Mouse (Mus musculus): ENCODE measurements at regions not wholly inside any gene's neighbourhood (a gene's known extent, or its start where the extent isn't known, plus 50 kb on each side); places are given as distances from the start of the nearest gene placed in this dataset.

DNA sequence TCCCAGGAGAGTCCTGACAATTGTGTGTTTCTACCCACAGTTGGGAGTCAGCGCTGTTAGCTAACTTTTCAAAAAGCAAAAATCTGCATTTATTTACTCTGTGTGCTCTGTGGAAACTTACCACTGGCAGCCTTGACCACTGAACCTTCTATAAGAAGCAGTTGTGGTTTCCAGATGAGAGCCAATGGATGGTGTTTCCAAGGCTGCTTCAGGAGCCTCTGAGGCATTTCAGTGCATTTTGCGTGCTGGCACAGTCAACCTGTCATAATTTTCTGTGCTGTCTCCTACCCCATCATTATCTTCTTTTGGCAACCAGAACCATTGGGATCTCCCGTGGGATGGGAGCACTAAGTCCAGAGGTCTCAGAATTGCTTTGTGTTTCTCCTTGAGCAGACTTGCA lies 60.3 kb downstream of the 4930544G11Rik start:
- ATAC-seq, result no peak

GRCm38 (mm10) chr6:66023531-66023930 lies 71.1 kb downstream of the 4930544G11Rik start:
- ATAC-seq, result no peak

DNA sequence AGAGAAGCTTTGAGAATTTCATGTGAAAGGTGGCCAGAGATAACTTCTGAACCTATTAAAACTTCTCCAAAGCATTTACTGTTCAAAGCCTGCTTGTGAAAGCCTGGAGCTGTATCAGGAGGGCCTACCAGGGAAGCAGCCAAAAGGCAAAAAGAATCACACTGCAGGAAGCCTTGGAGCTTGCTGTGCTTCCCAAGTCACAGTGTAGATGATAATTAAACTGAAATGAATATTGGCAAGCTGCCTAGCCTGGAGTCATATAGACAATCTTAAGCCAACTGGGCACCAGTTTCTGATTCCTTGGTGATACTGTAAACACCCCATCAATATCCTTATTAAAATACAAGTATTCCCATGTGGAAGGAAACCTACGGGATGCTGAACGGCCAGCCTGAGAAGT lies 84.4 kb downstream of the 4930544G11Rik start:
- no peak for ATAC-seq

GRCm38 (mm10) chr6:66051852-66052251 lies 99.4 kb downstream of the 4930544G11Rik start:
- no peak for ATAC-seq

- ATAC-seq, result no peak
Observed at GRCm38 (mm10) chr6:66052386-66052785, 100.0 kb downstream of the 4930544G11Rik start.

GRCm38 (mm10) chr6:66053197-66053596 lies 100.8 kb downstream of the 4930544G11Rik start:
- ATAC-seq, result no peak

DNA sequence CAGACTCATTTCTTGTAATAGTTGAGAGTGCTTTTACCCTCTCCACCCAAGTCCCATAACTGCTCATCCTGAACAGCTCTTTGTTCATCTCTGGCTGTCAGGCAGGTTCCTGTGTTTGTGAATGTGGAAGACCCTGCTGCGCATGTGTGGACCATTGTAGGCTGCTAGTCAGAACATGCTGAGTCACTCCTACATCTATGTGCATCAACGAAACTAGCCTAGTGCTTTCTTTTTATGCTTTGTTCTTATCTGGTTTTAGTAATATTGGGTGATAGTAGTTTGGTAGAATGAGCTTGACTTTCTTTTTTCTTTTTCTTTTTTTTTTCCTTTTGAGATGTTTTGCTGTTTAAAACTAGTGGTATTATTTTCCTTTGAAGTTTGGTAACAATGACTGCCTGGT lies 116.5 kb downstream of the 4930544G11Rik start:
- no peak for ATAC-seq

GRCm38 (mm10) chr6:66077445-66077844 lies 125.0 kb downstream of the 4930544G11Rik start:
- no peak for ATAC-seq

- ATAC-seq, result no peak
Observed at GRCm38 (mm10) chr6:66078769-66079168, 126.4 kb downstream of the 4930544G11Rik start.

DNA sequence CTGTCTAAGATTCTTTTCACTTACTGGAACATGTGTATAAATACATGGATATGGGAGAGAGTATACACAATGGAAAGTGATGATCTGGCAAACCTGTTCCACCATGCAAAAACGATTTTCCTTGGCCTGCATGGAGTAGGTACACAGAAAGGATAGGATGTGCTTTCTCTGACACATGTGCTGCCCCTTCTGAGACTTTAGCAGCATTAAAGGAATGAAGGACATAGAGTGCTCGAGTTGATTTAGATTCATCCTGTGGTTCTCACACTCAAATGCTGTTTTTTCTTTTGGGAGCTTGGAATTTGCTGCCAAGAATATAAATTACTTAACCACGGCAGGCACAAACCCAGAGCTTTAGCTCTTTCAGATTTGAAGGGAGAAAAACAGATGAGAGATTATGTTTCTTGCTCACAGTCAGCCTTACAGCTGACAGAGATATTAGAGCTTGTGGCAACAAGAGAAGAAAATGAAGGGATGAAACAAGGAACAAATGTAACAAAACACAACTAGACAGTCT lies 149.2 kb downstream of the 4930544G11Rik start:
- no peak for ATAC-seq

GRCm38 (mm10) chr6:66114366-66114765 lies 162.0 kb downstream of the 4930544G11Rik start:
- ATAC-seq, result no peak

DNA sequence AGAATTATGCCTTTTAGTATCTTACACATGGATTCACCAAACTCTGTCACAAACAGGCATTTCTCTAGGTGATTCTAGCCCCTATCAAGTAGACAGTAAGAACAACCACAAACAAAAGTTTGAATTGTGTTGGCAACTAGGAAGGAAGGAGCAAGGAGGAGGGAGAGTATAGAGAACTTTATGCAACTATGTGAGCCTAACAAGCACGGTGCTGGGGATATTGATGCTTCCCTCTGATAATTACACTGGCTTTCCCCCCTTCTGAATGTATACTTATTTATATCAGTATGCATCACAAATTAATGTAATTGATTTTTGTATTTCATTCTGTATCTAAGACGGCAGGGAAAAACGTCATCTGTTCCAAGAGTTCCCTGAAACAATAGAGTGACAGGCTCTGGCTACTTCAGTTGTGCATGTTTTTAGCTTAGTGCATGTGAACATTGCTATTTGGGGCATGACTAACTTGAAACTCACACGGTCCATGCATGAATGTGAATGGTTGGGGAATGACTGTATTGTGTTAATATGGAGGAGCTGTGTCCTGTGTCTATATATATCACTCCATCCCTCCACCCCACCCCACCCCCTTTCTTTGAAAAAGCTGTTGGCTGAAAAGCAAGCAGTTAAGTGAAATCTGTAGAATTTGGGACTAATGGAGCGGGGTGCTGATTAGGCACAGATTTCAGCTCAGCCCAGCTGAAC lies 169.2 kb downstream of the 4930544G11Rik start:
- no peak for ATAC-seq

DNA sequence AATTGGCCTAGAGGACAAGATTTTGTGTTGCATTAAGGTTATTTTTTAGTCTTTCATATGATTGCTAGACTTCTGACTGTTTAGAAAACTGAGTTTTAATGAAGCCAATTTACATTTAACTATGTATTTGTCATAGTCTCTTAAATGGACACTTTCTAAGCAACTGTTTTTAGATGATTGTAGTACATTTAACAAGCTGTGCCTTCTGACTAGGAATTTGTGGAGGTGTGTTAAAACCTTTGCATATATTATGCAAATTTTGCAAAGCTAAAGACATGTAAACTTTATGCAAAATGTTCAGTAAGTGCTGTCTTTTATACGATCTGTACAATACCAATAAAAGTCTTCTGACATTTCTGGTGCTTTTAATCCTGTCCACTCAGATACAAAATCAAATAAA lies 171.9 kb downstream of the 4930544G11Rik start:
- ATAC-seq, result no peak

GRCm38 (mm10) chr6:66151786-66152185 lies 199.4 kb downstream of the 4930544G11Rik start:
- no peak for ATAC-seq

- no peak for ATAC-seq
Observed at GRCm38 (mm10) chr6:66154831-66155230, 202.4 kb downstream of the 4930544G11Rik start.

- ATAC-seq, result no peak
Observed at GRCm38 (mm10) chr6:66160805-66161204, 208.4 kb downstream of the 4930544G11Rik start.

- ATAC-seq, result no peak
Observed at GRCm38 (mm10) chr6:66168913-66169312, 216.5 kb downstream of the 4930544G11Rik start.

- no peak for ATAC-seq
Observed at GRCm38 (mm10) chr6:66197990-66198389, 245.6 kb downstream of the 4930544G11Rik start.

DNA sequence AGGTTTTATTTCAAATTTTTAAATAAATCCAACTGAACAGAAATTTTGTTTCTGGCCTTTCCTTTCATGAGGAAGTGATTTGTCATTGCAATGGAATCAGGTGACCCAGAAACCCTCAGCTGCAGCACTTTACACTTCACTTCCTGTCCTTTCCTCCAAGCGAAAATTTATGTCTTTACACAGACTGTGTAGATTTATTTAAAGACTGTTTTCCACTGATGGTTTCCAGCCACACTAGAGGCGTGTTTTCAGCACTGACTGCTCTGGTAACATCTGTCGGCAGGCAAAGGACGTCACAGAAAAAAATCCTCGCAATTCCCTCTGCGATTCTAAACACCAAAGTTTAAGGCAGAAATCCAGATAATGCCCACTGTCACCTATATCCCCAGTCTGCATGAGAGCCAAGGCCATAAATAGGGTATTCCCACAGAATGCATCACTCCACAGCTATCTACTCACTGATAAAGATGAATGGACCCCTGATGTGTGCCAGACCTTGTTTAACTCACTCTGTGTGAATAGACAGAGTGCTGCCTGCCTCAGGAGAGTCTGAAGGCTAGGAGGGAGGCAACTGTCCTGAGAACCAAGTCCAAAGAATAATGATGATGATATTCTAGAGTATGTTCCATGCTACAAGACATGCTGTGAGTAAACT lies 247.9 kb downstream of the 4930544G11Rik start:
- ATAC-seq, result no peak

DNA sequence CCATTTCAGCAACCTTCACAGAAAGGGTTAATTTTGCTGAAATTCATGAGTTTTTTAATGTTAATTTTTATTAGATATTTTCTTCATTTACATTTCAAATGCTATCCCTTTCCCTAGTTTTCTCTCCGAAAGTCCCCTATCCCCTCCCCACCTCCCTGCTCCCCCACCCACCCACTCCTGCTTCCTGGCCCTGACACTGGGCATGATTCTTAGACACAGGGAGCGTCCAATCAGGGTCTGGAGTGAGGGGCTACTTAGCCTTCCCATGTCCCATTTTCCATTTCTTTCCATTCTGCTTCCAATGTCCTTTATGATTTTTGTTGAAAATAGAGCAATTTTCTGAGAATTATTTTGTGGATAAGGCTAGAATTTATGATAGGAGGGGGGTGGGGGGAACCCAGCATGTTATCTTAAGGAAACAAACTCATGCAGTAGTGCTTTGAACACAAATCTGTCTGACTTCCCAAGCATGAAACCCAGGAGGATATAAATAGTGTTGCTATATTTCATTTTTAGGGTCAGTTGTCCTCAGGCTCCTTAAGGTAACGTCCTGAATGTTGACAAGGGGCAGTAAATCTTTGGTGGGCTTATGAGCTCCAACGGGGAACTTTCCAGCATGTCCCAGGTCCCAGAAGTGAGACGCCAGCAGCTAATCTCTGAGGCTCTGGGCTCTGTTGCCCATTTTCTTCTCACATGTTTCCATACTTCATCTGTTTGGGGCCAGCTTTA lies 254.0 kb downstream of the 4930544G11Rik start:
- no peak for ATAC-seq

DNA sequence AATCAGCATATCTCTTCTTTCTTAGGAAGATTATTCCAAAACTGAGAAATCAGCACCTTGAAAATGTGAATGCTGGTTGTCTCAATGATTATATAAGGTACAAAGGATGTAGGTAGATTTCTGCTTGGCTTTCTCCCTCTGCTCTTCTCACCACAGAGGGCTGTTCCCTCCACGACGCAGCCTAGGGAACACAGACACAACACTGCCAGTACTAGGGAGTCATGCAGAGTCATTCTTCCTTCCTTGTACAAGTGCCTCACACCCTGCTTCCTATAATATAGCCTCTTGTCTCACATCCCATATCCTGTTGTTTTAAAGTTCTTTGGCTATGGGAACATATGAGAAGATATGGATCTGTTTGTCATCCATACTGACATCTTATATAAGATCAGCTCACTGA lies 265.1 kb downstream of the 4930544G11Rik start:
- no peak for ATAC-seq

- no peak for ATAC-seq
Observed at GRCm38 (mm10) chr6:66224164-66224903, 271.9 kb downstream of the 4930544G11Rik start.

- ATAC-seq, result no peak
Observed at GRCm38 (mm10) chr6:66236368-66236767, 284.0 kb downstream of the 4930544G11Rik start.
